Mouse (Mus musculus) ES-Bruce4 (cell line): Measurements from ENCODE around the gene Hist1h3h. TPM values are rescaled to one million over a fixed set of nuclear protein-coding genes. Genes with fewer than 3 reads are reported as not detected.
"Not testable (repeated sequence)": the region's sequence is repeated elsewhere in the genome, so short reads cannot be mapped to it uniquely, and the experiment has no call there.

Experiments
- H3K27ac ChIP-seq: 2 replicates; pipeline ENCODE4 v1.5.1; 2012; ENCODE audit warnings: low read length, inconsistent platforms; ENCODE audit not compliant: insufficient read depth
- H3K27me3 ChIP-seq: 2 replicates; pipeline ENCODE4 v1.6.1; 2012; ENCODE audit warnings: mild to moderate bottlenecking, low read length, inconsistent platforms; ENCODE audit not compliant: control insufficient read depth, poor library complexity, insufficient read depth, severe bottlenecking
- H3K36me3 ChIP-seq: 2 replicates; pipeline ENCODE4 v1.6.1; 2012; ENCODE audit warnings: inconsistent platforms, mild to moderate bottlenecking, low read length, moderate library complexity; ENCODE audit not compliant: control insufficient read depth, poor library complexity, insufficient read depth, severe bottlenecking
- H3K4me1 ChIP-seq: one replicate; pipeline ENCODE4 v1.8.1; 2011; ENCODE audit warnings: low read length; ENCODE audit not compliant: control insufficient read depth, insufficient read depth
- H3K4me3 ChIP-seq: 2 replicates; pipeline ENCODE4 v1.5.1; 2011; ENCODE audit warnings: low read depth, mild to moderate bottlenecking, low read length
- H3K9ac ChIP-seq: 2 replicates; pipeline ENCODE4 v1.6.1; 2012; ENCODE audit warnings: low read depth, mild to moderate bottlenecking, inconsistent platforms; ENCODE audit not compliant: poor library complexity, severe bottlenecking
- H3K9me3 ChIP-seq: replicated peaks from 2 replicates; pipeline ENCODE4 v1.6.1; 2012; ENCODE audit warnings: mild to moderate bottlenecking, low read length, inconsistent platforms; ENCODE audit not compliant: control insufficient read depth, poor library complexity, insufficient read depth, severe bottlenecking
- CTCF ChIP-seq: IDR thresholded peaks from one replicate; pipeline ENCODE4 v1.8.1; 2011; ENCODE audit warnings: low read depth, low read length
- EP300 ChIP-seq: IDR thresholded peaks from 2 replicates; pipeline ENCODE4 v1.6.1; 2011; ENCODE audit warnings: low read depth, low read length; ENCODE audit not compliant: insufficient read depth
- POLR2A ChIP-seq: IDR thresholded peaks from one replicate; pipeline ENCODE4 v1.8.1; 2011; ENCODE audit warnings: low read length; ENCODE audit not compliant: insufficient read depth
- polyA plus RNA-seq: library from polyadenylated mRNA; stranded (reverse); fragments of >200 nt; gene quantifications from 2 replicates; pipeline ENCODE4 v1.2.4, GENCODE M21; 2011; ENCODE audit warnings: low read depth; ENCODE audit not compliant: missing spikeins, insufficient read depth, insufficient read length

Gene Hist1h3h
- polyA plus RNA-seq, 1 experiment, result 25.3 TPM

- H3K4me1 ChIP-seq, H3K36me3 ChIP-seq, H3K27me3 ChIP-seq, H3K9me3 ChIP-seq: not testable (repeated sequence)
- peak; percentile 54 for TF ChIP-seq POLR2A
- Histone ChIP-seq H3K27ac (peak overlapping the region; percentile 98), H3K4me3 (peak overlapping the region; percentile 87), H3K9ac (peak overlapping the region; percentile 96)
Measured at GRCm38 (mm10) chr13:21716540-21717391, 693 bp upstream of the Hist1h3h start.

- H3K36me3 ChIP-seq, result no peaks in the 10 kb centered on the region
- H3K27ac ChIP-seq, result peak overlapping the region; percentile 98
- no peaks in the 10 kb centered on the region for H3K9me3 ChIP-seq
- no peaks in the 10 kb centered on the region for H3K4me1 ChIP-seq
- no peaks in the 10 kb centered on the region for H3K27me3 ChIP-seq
- TF ChIP-seq POLR2A (peak; percentile 80), CTCF (no peak)
- peak overlapping the region; percentile 98 for H3K9ac ChIP-seq
- H3K4me3 ChIP-seq, result peak overlapping the region; percentile 97
Measured at GRCm38 (mm10) chr13:21718381-21719080, 1.1 kb downstream of the Hist1h3h start.

- Histone ChIP-seq H3K4me3 (peak overlapping the region; percentile 68), H3K27ac (peak overlapping the region; percentile 84), H3K9ac (peak overlapping the region; percentile 72)
- not testable (repeated sequence) for H3K9me3 ChIP-seq, H3K36me3 ChIP-seq, H3K4me1 ChIP-seq, H3K27me3 ChIP-seq
Measured at GRCm38 (mm10) chr13:21721107-21721756, 3.8 kb downstream of the Hist1h3h start.

DNA sequence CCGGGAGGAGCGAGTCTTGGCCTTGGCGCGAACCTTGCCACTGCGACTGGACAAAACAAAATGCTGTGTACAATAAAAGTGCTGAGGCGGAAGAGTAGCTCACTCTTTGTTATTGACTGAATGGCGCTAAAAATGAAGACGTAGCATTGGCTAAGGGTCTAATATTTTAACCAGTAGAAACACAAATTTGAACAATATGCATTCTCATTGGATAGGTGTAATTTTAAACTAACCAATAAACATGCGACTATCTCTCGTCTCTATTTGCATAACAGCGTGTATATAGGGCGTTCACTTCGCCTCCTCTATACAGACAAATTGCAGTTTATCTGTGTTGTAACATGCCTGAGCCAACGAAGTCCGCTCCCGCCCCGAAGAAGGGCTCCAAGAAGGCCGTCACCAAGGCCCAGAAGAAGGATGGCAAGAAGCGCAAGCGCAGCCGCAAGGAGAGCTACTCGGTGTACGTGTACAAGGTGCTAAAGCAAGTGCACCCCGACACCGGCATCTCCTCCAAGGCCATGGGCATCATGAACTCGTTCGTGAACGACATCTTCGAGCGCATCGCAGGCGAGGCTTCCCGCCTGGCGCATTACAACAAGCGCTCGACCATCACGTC lies 4.4 kb downstream of the Hist1h3h start, which contains the start of gene Hist1h2bm:
Hist1h2bm (plus strand) TSS at position 288 of the 616 bp plus-strand sequence.
- peak within 1 kb of the TSS; percentile 96 for H3K9ac ChIP-seq
- not testable (repeated sequence) for H3K27me3 ChIP-seq, H3K4me1 ChIP-seq, H3K9me3 ChIP-seq, H3K36me3 ChIP-seq
- peak; percentile 96 for TF ChIP-seq POLR2A
- peak within 1 kb of the TSS; percentile 98 for H3K27ac ChIP-seq
- peak within 1 kb of the TSS; percentile 68 for H3K4me3 ChIP-seq

GRCm38 (mm10) chr13:21722373-21722925 lies 5.0 kb downstream of the Hist1h3h start:
- H3K27me3 ChIP-seq, result no peaks in the 10 kb centered on the region
- H3K27ac ChIP-seq, result peak overlapping the region; percentile 98
- no peaks in the 10 kb centered on the region for H3K9me3 ChIP-seq
- H3K36me3 ChIP-seq, result no peaks in the 10 kb centered on the region
- TF ChIP-seq EP300 (no peak), CTCF (no peak), POLR2A (no peak)
- H3K4me1 ChIP-seq, result no peaks in the 10 kb centered on the region
- peak overlapping the region; percentile 51 for H3K4me3 ChIP-seq
- H3K9ac ChIP-seq, result peak overlapping the region; percentile 96
